10 mouse cellular contexts compared by ENCODE assay signal in genomic region chr7:4900523-4900851, GRCm38 (mm10). TPM values are rescaled to one million over a fixed set of nuclear protein-coding genes. Genes with fewer than 3 reads are reported as not detected.
DNase-seq lines count a peak whose midpoint lies in the region; ATAC-seq lines count a peak whose summit lies in the region.
"Had no signal": no experiment of that assay in that cellular context is flagged by ENCODE, and none has a peak within 500 bp of the region (broad histone marks: within the 10 kb centered on the region; RNA-seq: fewer than 3 reads in every experiment).

No protein-coding gene starts in this region.

- H3K36me3 ChIP-seq in kidney, embryonic 15.5 days = no peaks in the 10 kb centered on the region
- H3K36me3 ChIP-seq in embryonic facial prominence, embryonic 13.5 days = no peaks in the 10 kb centered on the region
- no peaks in the 10 kb centered on the region for H3K36me3 ChIP-seq in midbrain, embryonic 16.5 days (ENCODE audit: control insufficient read depth, insufficient read depth, low read length)

- peaks cover 3% of the 10 kb centered on the region; the same call in 1 of the 2 replicates for H3K9me3 ChIP-seq in kidney, embryonic 15.5 days (replicated peaks)
- H3K9me3 ChIP-seq in embryonic facial prominence, embryonic 13.5 days = peaks cover 4% of the 10 kb centered on the region; the same call in 1 of the 2 replicates
- H3K9me3 ChIP-seq in midbrain, embryonic 16.5 days (replicated peaks; ENCODE audit: control insufficient read depth, low read length, poor library complexity, severe bottlenecking) = no peaks in the 10 kb centered on the region

- H3K9ac ChIP-seq in kidney, embryonic 15.5 days = no peak overlapping the region
- no peak overlapping the region for H3K9ac ChIP-seq in embryonic facial prominence, embryonic 13.5 days
- H3K9ac ChIP-seq in midbrain, embryonic 16.5 days (ENCODE audit: low read depth, low read length) = no peak overlapping the region

- no peak for DNase-seq in kidney, postnatal 36 days
- DNase-seq in cerebellum, adult 9-10 months = no peak
- DNase-seq in adrenal gland, adult 8-10 months = no peak
- DNase-seq in frontal cortex, adult 2 months (ENCODE audit: extremely low spot score in 1 of 2, low spot score in 1 of 2) = no peak

- no peak for ATAC-seq in kidney, embryonic 15.5 days (replicated peaks; ENCODE audit: low FRiP score)
- ATAC-seq in embryonic facial prominence, embryonic 13.5 days (ENCODE audit: insufficient number of reproducible peaks, insufficient read depth, low FRiP score, low TSS enrichment, low read depth) = no peak
- peak; percentile 21 for ATAC-seq in inflammation-experienced regulatory T-cells, adult 6 months
- peak; percentile 14 for ATAC-seq in midbrain, embryonic 16.5 days

- H3K4me3 ChIP-seq in kidney, embryonic 15.5 days (replicated peaks) = peak overlapping the region; percentile 35
- peak overlapping the region; percentile 28; the same call in 1 of the 2 replicates for H3K4me3 ChIP-seq in embryonic facial prominence, embryonic 13.5 days
- H3K4me3 ChIP-seq in midbrain, embryonic 16.5 days (ENCODE audit: low read depth, low read length) = peak overlapping the region; percentile 12

- H3K4me1 ChIP-seq in kidney, embryonic 15.5 days = peaks cover 18% of the 10 kb centered on the region
- H3K4me1 ChIP-seq in embryonic facial prominence, embryonic 13.5 days = peaks cover 8% of the 10 kb centered on the region
- H3K4me1 ChIP-seq in midbrain, embryonic 16.5 days (ENCODE audit: control insufficient read depth, insufficient read depth, low read length) = peaks cover 11% of the 10 kb centered on the region

- H3K27me3 ChIP-seq in kidney, embryonic 15.5 days = no peaks in the 10 kb centered on the region
- H3K27me3 ChIP-seq in embryonic facial prominence, embryonic 13.5 days = peaks cover 29% of the 10 kb centered on the region
- no peaks in the 10 kb centered on the region for H3K27me3 ChIP-seq in midbrain, embryonic 16.5 days (ENCODE audit: control insufficient read depth, insufficient read depth, low read depth, low read length)

- H3K27ac ChIP-seq in kidney, embryonic 15.5 days = no peak overlapping the region
- H3K27ac ChIP-seq in embryonic facial prominence, embryonic 13.5 days = no peak overlapping the region
- no peak overlapping the region for H3K27ac ChIP-seq in midbrain, embryonic 16.5 days (ENCODE audit: low read length)

- WGBS in kidney, embryonic 15.5 days = 34% methylated on average over 11 of the region's 11 CpGs
- WGBS in embryonic facial prominence, embryonic 13.5 days = 21% methylated on average over 11 of the region's 11 CpGs
- WGBS in midbrain, embryonic 16.5 days = 17% methylated on average over 11 of the region's 11 CpGs

- H3K4me2 ChIP-seq in kidney, embryonic 15.5 days = peak overlapping the region; percentile 63
- H3K4me2 ChIP-seq in embryonic facial prominence, embryonic 13.5 days = peak overlapping the region; percentile 56
- H3K4me2 ChIP-seq in midbrain, embryonic 16.5 days (ENCODE audit: low read length) = peak overlapping the region; percentile 60

RNA-seq across cellular contexts. Expression of gene Gm36210, which starts 5.8 kb away (rescaled TPM):
- polyA plus RNA-seq in kidney, embryonic 15.5 days (2015; fragmentation: Nextera tagmentation; extraction: Ambion mirVana) = not detected in 2 replicates
- polyA plus RNA-seq in embryonic facial prominence, embryonic 13.5 days (2015; fragmentation: Nextera tagmentation; extraction: Ambion mirVana) = 0.15 TPM in 1 of 2 replicates, not detected in the other
- not detected for polyA plus RNA-seq in inflammation-experienced regulatory T-cells, adult 6 months (2017; shearing (Covaris generic))
- polyA plus RNA-seq in midbrain, embryonic 16.5 days (2015; fragmentation: Nextera tagmentation; extraction: Ambion mirVana) = 0.32 and 0.38 TPM in 2 replicates
- total RNA-seq in adrenal gland, adult 8-10 months (2022) = under 1 TPM in 1 of 4 experiments, not detected in 3; 0.26 TPM
- 0.44 and 0.53 TPM in 2 replicates for polyA plus RNA-seq in frontal cortex, adult 2 months (2012; rRNA removed)
- polyA plus RNA-seq: gonadal fat pad, adult 2 months; limb, embryonic 11.5 days had no signal

RNA-seq across cellular contexts. Expression of gene Zfp628, which starts 14.5 kb away (rescaled TPM):
- 4.0 and 4.1 TPM in 2 replicates for polyA plus RNA-seq in kidney, embryonic 15.5 days (2015; fragmentation: Nextera tagmentation; extraction: Ambion mirVana)
- polyA plus RNA-seq in embryonic facial prominence, embryonic 13.5 days (2015; fragmentation: Nextera tagmentation; extraction: Ambion mirVana) = 4.3 and 4.8 TPM in 2 replicates
- 1 to 10 TPM in 2 of 3 experiments, under 1 TPM in 1; 0.93 to 1.8 (median 1.6) TPM for polyA plus RNA-seq in inflammation-experienced regulatory T-cells, adult 6 months (2017; shearing (Covaris generic))
- 3.1 and 3.6 TPM in 2 replicates for polyA plus RNA-seq in midbrain, embryonic 16.5 days (2015; fragmentation: Nextera tagmentation; extraction: Ambion mirVana)
- total RNA-seq in adrenal gland, adult 8-10 months (2022) = 10 to 100 TPM; 14.4 to 20.6 (median 16.2) TPM
- polyA plus RNA-seq in frontal cortex, adult 2 months (2012; rRNA removed) = 9.6 and 10.8 TPM in 2 replicates

RNA-seq across cellular contexts. Expression of gene Nat14, which starts 21.3 kb away (rescaled TPM):
- 4.2 and 5.3 TPM in 2 replicates for polyA plus RNA-seq in kidney, embryonic 15.5 days (2015; fragmentation: Nextera tagmentation; extraction: Ambion mirVana)
- polyA plus RNA-seq in embryonic facial prominence, embryonic 13.5 days (2015; fragmentation: Nextera tagmentation; extraction: Ambion mirVana) = 3.3 and 4.6 TPM in 2 replicates
- polyA plus RNA-seq in inflammation-experienced regulatory T-cells, adult 6 months (2017; shearing (Covaris generic)) = under 1 TPM in 2 of 3 experiments, not detected in 1; 0.34 to 0.44 TPM
- polyA plus RNA-seq in midbrain, embryonic 16.5 days (2015; fragmentation: Nextera tagmentation; extraction: Ambion mirVana) = 48.2 and 49.4 TPM in 2 replicates
- total RNA-seq in adrenal gland, adult 8-10 months (2022) = 10 to 100 TPM in 2 of 4 experiments, 1 to 10 TPM in 2; 8.5 to 13.3 (median 10.4) TPM
- polyA plus RNA-seq in frontal cortex, adult 2 months (2012; rRNA removed) = 99.2 and 108 TPM in 2 replicates

RNA-seq across cellular contexts. Expression of gene Isoc2a, which starts 23.5 kb away (rescaled TPM):
- polyA plus RNA-seq in kidney, embryonic 15.5 days (2015; fragmentation: Nextera tagmentation; extraction: Ambion mirVana) = 0.93 and 1.2 TPM in 2 replicates
- 1.3 TPM in 2 replicates for polyA plus RNA-seq in embryonic facial prominence, embryonic 13.5 days (2015; fragmentation: Nextera tagmentation; extraction: Ambion mirVana)
- polyA plus RNA-seq in inflammation-experienced regulatory T-cells, adult 6 months (2017; shearing (Covaris generic)) = under 1 TPM; 0.58 to 0.92 (median 0.70) TPM
- polyA plus RNA-seq in midbrain, embryonic 16.5 days (2015; fragmentation: Nextera tagmentation; extraction: Ambion mirVana) = 0.46 and 0.57 TPM in 2 replicates
- total RNA-seq in adrenal gland, adult 8-10 months (2022) = 10 to 100 TPM; 21.8 to 38.6 (median 30.3) TPM
- 10.7 and 12.0 TPM in 2 replicates for polyA plus RNA-seq in frontal cortex, adult 2 months (2012; rRNA removed)

RNA-seq across cellular contexts. Expression of gene Ssc5d, which starts 25.1 kb away (rescaled TPM):
- polyA plus RNA-seq in kidney, embryonic 15.5 days (2015; fragmentation: Nextera tagmentation; extraction: Ambion mirVana) = 1.9 and 2.7 TPM in 2 replicates
- polyA plus RNA-seq in embryonic facial prominence, embryonic 13.5 days (2015; fragmentation: Nextera tagmentation; extraction: Ambion mirVana) = 0.51 and 0.62 TPM in 2 replicates
- polyA plus RNA-seq in inflammation-experienced regulatory T-cells, adult 6 months (2017; shearing (Covaris generic)) = not detected
- polyA plus RNA-seq in midbrain, embryonic 16.5 days (2015; fragmentation: Nextera tagmentation; extraction: Ambion mirVana) = 0.72 and 0.85 TPM in 2 replicates
- total RNA-seq in adrenal gland, adult 8-10 months (2022) = 1 to 10 TPM; 1.7 to 4.5 (median 2.2) TPM
- 11.1 and 12.5 TPM in 2 replicates for polyA plus RNA-seq in frontal cortex, adult 2 months (2012; rRNA removed)

Comparison
In these comparisons a context has a peak if more than half of its experiments do, and no peak if none do; other contexts are left out.
1. ATAC-seq: peak in inflammation-experienced regulatory T-cells, adult 6 months (single experiment) and midbrain, embryonic 16.5 days (single experiment); none in kidney, embryonic 15.5 days (single experiment) and embryonic facial prominence, embryonic 13.5 days (single experiment).
2. Peak in every context shown above with its lines, with median percentiles within 50 percentile points of each other: H3K4me2 ChIP-seq and H3K4me3 ChIP-seq.